Mouse (Mus musculus) stomach, embryonic 14.5 days (tissue): ENCODE measurements around the gene Rab25. TPM values are rescaled to one million over a fixed set of nuclear protein-coding genes. Genes with fewer than 3 reads are reported as not detected.

Experiments used
- ATAC-seq: fragments of 200-750 bp; cut with Nextera tagmentation; 2 replicates; pipeline ENCODE4 v1.8.0; 2017; ENCODE audit warnings: low read depth, moderate TSS enrichment; ENCODE audit not compliant: insufficient number of reproducible peaks, insufficient read depth, low FRiP score
- H3K27ac ChIP-seq: fragments of 300-500 bp; sonication (generic); 2 replicates; pipeline ENCODE4 v1.5.1; 2014; ENCODE audit warnings: mild to moderate bottlenecking, low read length, moderate library complexity, mixed read lengths
- H3K27me3 ChIP-seq: fragments of 300-500 bp; sonication (generic); 2 replicates; pipeline ENCODE4 v1.6.1; 2014; ENCODE audit warnings: low read length, control low read depth, mixed read lengths; ENCODE audit not compliant: control insufficient read depth, insufficient read depth
- H3K36me3 ChIP-seq: fragments of 300-500 bp; sonication (generic); 2 replicates; pipeline ENCODE4 v1.6.1; 2014; ENCODE audit warnings: mild to moderate bottlenecking, control low read depth, low read length, moderate library complexity, mixed read lengths; ENCODE audit not compliant: control insufficient read depth, insufficient read depth
- H3K4me1 ChIP-seq: fragments of 300-500 bp; sonication (generic); 2 replicates; pipeline ENCODE4 v1.6.1; 2014; ENCODE audit warnings: low read length, control low read depth, mixed read lengths; ENCODE audit not compliant: control insufficient read depth, insufficient read depth
- H3K4me2 ChIP-seq: fragments of 300-500 bp; sonication (generic); replicated peaks from 2 replicates; pipeline ENCODE4 v1.6.1; 2014; ENCODE audit warnings: low read depth, low read length, control low read depth
- H3K4me3 ChIP-seq: fragments of 300-500 bp; sonication (generic); 2 replicates; pipeline ENCODE4 v1.5.1; 2014; ENCODE audit warnings: low read depth, low read length, control low read depth
- H3K9ac ChIP-seq: fragments of 300-500 bp; sonication (generic); replicated peaks from 2 replicates; pipeline ENCODE4 v1.6.1; 2014; ENCODE audit warnings: low read depth, mild to moderate bottlenecking, control low read depth, low read length, moderate library complexity, mixed read lengths
- H3K9me3 ChIP-seq: fragments of 300-500 bp; sonication (generic); 2 replicates; pipeline ENCODE4 v1.6.1; 2016; ENCODE audit warnings: low read depth, low read length, control low read depth; ENCODE audit not compliant: control insufficient read depth
- WGBS: fragments of 180-500 bp; shearing (Covaris S2); extraction: QIAGEN DNeasy Blood & Tissue Kit; methylation state at CpG from one replicate; pipeline ENCODE4 v1.1.7; 2014; 5-methylcytosine and 5-hydroxymethylcytosine counted together
- microRNA counts: library from miRNA; unstranded; fragments of <30 nt; microRNA quantifications from one replicate; lab custom pipeline; 2016
- microRNA-seq: library from miRNA; unstranded; fragments of <30 nt; microRNA quantifications from one replicate; pipeline ENCODE4, GENCODE M21; 2016
- polyA plus RNA-seq: library from polyadenylated mRNA; unstranded; fragments of >200 nt; fragmentation: Nextera tagmentation; extraction: Ambion mirVana; gene quantifications from 2 replicates; pipeline ENCODE4 v1.2.1, GENCODE M21; 2014

Gene Rab25
- polyA plus RNA-seq, 1 experiment from 2014 or later, result 57.0 TPM

DNA sequence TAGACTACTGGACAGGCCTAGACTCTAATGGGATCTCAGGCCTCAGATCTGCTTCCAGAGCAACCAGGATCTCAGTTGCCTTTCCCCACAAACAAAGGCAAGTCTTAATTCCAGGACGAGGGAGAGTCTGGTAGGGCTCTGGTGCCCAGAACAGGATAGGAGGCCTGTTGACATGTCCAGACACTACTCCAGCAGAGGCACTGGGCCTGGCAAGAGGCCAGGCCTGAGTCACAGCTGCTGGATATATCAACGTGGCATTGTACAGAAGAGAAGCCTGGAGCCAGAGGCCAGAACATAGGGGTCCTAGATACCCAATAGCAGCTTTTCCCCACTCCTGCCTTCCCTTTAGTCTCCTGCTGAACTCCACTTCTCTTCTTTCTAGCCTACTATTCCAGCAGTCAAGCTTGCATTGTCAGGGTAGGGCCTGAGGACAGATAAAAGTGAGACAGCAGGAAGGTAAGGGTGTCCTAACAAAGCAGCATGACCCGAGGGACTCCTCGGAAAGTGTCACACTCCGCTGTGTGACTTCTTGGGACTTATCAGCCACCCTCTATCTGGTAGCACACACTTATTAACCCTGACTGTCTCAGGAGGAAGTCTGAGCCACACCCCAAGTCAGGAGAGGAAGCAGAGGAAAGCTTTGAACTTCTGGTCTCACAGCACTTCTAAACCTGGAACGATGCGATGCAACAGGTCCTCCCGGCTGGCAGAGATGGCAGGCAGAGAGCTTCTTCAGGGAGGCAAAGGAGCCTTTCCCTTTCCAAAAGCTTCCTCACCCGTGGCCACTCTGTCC lies 53.1 kb downstream of the Rab25 start:
- Histone ChIP-seq H3K4me3 (no peak overlapping the region), H3K36me3 (peaks cover 3% of the 10 kb centered on the region; the same call in 1 of the 2 replicates), H3K27me3 (no peaks in the 10 kb centered on the region), H3K9ac (no peak overlapping the region), H3K4me2 (no peak overlapping the region), H3K4me1 (peaks cover 27% of the 10 kb centered on the region; the same call in 1 of the 2 replicates), H3K27ac (peak overlapping the region; percentile 96), H3K9me3 (no peaks in the 10 kb centered on the region)
- 61% methylated on average over 9 of the region's 9 CpGs for WGBS
- no peak for ATAC-seq

DNA sequence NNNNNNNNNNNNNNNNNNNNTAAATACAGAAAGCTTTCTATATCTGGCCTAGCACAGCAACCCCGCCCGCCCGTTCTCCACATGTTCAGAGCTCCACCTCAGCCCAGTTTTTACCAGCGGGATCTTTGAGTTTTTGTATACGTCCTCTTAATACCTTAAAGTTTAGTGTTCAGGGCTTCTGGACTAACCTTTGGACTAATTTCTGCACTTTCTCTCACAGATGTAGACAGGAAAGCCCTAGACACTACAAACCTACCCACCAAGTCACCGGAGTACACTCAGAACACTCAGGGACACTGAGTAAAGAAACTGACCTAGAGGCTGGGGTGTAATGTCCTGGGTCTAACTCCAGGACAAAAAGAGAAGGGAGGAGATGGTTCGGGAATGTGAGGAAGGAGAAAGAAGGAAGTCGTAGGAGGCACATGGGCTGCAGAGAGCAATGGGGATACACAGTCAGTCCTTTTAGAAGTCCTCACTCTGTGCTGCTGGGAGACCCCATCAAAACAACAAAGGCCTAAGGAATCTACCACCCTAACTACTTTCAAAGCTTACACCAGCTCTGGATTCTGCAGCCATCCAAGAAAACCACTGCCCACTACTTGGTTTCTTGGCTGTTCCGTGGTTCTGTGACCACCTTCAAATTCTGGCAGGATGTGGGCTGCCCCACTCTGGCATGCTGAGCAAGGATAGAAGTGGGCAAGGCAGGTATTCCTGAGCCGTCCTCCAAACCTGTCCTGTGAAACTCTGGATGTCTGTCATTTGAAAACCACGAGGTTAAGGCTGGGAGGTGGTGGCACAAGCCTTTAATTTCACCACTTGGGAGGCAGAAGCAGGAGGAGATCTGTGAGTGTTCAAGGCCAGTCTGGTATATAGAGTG lies 54.2 kb downstream of the Rab25 start:
- H3K4me2 ChIP-seq, result peak overlapping the region; percentile 86
- peak overlapping the region; percentile 25; the same call in 1 of the 2 replicates for H3K4me3 ChIP-seq
- peaks cover 32% of the 10 kb centered on the region; the same call in 1 of the 2 replicates for H3K4me1 ChIP-seq
- peaks cover 3% of the 10 kb centered on the region; the same call in 1 of the 2 replicates for H3K36me3 ChIP-seq
- no peak for ATAC-seq
- H3K27me3 ChIP-seq, result no peaks in the 10 kb centered on the region
- H3K9me3 ChIP-seq, result no peaks in the 10 kb centered on the region
- H3K27ac ChIP-seq, result peak overlapping the region; percentile 96
- H3K9ac ChIP-seq, result no peak overlapping the region
- WGBS, result 67% methylated on average over 11 of the region's 11 CpGs

MicroRNA genes within 50 kb of the gene (microRNA counts, 519-probe panel; counts per million panel counts)
- not detected for microRNA mmu-miR-1905 (lab: Ali Mortazavi, UCI)

Small RNAs within 50 kb of the gene (microRNA-seq; reads per million reads assigned to microRNA genes)
- not detected for gene Mir1905

Other genes starting within 250 kb of the Rab25 start
- gene Glmp, start 223.3 kb downstream of the Rab25 start, polyA plus RNA-seq, result 121 and 132 TPM in 2 replicates
- gene Tmem79, start 212.2 kb downstream of the Rab25 start, polyA plus RNA-seq, result 20.5 and 23.1 TPM in 2 replicates
- 38.9 and 39.4 TPM in 2 replicates for gene Smg5, start 212.0 kb downstream of the Rab25 start, polyA plus RNA-seq
- gene Paqr6, start 183.7 kb downstream of the Rab25 start, polyA plus RNA-seq, result 10.8 and 11.2 TPM in 2 replicates
- gene Bglap3, start 175.6 kb downstream of the Rab25 start, polyA plus RNA-seq, result 0.45 TPM in 1 of 2 replicates, not detected in the other
- not detected in 2 replicates for gene Bglap2, start 169.6 kb downstream of the Rab25 start, polyA plus RNA-seq
- not detected in 2 replicates for gene Bglap, start 163.8 kb downstream of the Rab25 start, polyA plus RNA-seq
- gene Pmf1, start 138.0 kb downstream of the Rab25 start, polyA plus RNA-seq, result 136 and 143 TPM in 2 replicates
- gene Slc25a44, start 123.2 kb downstream of the Rab25 start, polyA plus RNA-seq, result 18.2 and 18.4 TPM in 2 replicates
- gene Sema4a, start 87.1 kb downstream of the Rab25 start, polyA plus RNA-seq, result 8.9 and 11.8 TPM in 2 replicates
- gene Lmna, start 38.3 kb downstream of the Rab25 start, polyA plus RNA-seq, result 128 and 148 TPM in 2 replicates
- 25.2 and 26.3 TPM in 2 replicates for gene Mex3a, start 15.9 kb downstream of the Rab25 start, polyA plus RNA-seq
- 84.8 and 88.5 TPM in 2 replicates for gene Lamtor2, start 4.8 kb upstream of the Rab25 start, polyA plus RNA-seq
- gene Ubqln4, start 5.5 kb upstream of the Rab25 start, polyA plus RNA-seq, result 48.4 TPM in 2 replicates
- gene Ssr2, start 27.6 kb upstream of the Rab25 start, polyA plus RNA-seq, result 295 and 301 TPM in 2 replicates
- gene Arhgef2, start 57.7 kb upstream of the Rab25 start, polyA plus RNA-seq, result 108 and 119 TPM in 2 replicates
- not detected in 2 replicates for gene Rxfp4, start 104.8 kb upstream of the Rab25 start, polyA plus RNA-seq
- gene Khdc4, start 137.5 kb upstream of the Rab25 start, polyA plus RNA-seq, result 81.9 and 90.4 TPM in 2 replicates
- gene Rit1, start 168.5 kb upstream of the Rab25 start, polyA plus RNA-seq, result 63.4 and 73.9 TPM in 2 replicates
- 27.7 and 29.3 TPM in 2 replicates for gene Syt11, start 226.9 kb upstream of the Rab25 start, polyA plus RNA-seq